Mouse (Mus musculus): Measurements from ENCODE around the gene Kif7.

Kif7 gene

DNA sequence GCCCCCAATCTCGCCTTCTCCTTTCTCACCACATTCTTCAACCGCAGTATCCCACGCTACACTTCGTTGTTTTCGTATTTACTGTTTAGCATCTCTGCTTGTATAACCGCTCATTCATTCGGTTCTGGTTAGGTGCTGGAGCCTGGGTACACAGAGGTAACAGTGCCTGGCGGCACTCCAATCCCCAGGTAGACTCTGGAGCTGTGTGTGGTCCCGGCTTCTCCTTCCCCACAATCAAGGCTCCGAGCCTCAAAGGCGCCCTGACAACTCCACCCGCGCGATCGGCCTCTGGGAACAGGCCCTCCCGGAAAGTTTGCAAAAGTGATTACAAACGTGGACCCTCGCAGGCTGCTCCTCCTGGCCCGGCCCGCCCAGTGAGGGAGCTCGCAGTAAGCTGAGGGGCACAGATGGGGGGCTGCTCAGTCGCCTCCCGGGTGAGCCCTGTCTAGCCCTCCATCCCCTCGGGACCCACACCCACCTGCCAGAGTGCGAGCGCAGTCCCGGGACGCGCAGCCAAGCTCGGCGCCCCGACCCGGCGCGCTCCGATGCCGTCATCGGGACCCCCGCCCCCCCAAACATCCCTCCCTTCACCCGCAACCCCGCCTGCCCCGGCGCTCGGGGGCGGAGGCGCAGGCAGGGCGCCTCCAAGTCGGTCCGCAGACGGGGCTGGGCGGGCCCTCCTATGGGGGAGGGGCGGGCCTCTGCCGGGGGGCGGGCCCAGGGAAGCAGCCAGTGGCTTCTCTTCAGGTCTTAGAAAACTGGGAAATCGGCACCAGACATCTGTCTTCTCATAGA is at the start of gene Kif7:
Gene Kif7 (minus strand): TSS at position 534 of the 795 bp plus-strand sequence.
- peak; percentile 81 for DNase-seq (ENCODE audit: low spot score in 2 of 2)

DNA sequence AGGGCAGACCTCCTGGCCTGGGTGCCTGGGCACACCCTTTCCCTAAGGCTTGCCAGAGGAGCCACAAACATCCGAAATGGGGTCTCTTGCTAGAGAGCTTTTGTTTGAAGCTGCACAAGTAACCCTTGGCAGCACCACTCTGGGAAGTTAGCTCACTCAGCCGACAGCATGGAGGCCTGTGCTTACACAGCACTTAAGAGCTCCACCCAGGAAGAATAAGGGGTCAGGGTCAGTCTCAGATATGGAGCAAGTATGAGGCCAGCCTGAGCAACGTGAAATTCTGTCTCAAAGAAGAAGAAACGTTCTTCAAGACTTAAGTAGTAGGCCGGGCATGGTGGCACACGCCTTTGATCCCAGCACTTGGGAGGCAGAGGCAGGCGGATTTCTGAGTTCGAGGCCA is 46.6 kb upstream of the Kif7 start:
- no peak for DNase-seq (ENCODE audit: low spot score in 2 of 2)

DNA sequence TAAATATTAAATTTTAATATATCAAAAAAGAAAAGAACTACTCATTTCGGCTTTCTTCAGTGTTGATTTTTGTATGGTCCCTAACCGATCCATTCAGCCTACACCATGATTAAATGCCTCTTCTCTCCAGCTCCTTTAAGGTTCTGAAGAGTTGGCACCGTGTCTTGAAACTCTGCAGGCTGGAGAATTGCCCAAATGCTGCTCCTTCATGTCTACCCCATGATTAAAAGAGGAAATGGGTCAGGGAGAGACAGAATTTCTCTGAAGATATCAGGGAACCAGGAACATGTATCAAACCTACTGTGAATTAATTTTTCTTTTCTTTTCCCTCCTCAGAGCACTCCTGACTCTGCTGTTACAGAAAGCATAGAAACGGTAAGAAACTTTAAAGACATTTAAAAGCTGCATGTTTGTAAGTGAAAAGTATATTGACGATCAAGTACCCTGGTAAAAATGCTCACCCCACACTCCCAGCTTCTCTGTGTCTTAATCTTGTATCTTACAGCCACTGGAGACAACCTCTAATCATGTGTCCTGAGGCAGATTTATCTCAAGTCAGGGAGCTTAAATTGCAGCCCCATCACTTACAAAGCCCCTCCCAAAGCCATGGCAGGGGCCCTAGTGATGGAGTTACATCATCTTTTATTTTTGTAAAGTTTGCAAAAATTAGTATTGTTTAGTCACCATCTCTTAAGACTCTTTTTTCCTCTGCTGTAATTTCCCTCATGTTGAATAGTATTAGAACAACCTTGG is 45.8 kb upstream of the Kif7 start:
- DNase-seq (ENCODE audit: low spot score in 2 of 2), result no peak

DNA sequence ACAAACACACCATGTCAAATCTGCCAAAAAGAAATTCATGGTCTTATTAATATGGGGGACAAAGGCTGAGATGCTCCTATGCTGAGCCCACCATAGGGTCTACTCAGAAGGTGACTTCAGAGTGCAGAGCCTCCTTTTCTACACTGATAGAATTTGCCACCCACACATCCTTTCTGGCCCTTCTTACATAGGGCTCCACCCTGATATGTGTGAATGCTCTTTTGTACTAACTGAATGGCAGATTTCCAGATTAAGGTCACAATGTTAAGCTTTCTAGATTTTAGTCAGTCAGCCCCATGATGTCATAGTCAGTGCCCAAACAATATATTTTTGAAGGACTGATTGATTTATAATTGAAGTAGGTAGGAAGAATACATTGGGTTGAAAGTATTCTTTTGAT is 44.2 kb upstream of the Kif7 start:
- no peak for DNase-seq (ENCODE audit: low spot score in 2 of 2)

DNA sequence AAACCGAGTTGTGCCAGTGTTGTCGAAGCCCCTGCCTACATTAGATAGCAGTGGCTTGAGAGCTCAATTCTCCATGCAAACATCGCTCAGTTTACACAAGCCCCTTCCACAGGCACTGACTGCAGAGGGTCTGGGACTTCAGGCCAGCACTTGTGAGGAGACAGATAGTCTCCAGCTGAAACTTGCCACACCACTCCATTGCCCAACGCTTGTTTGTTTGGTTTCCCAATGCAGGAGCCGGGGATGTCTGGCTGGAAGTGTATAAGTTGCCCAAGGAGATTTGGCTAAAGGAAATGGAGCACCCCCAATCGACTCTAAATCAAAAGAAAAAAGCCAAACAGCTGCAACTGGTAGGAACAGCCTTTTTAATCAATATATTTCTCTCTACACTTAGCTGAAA is 42.7 kb upstream of the Kif7 start:
- DNase-seq (ENCODE audit: low spot score in 2 of 2), result no peak

DNA sequence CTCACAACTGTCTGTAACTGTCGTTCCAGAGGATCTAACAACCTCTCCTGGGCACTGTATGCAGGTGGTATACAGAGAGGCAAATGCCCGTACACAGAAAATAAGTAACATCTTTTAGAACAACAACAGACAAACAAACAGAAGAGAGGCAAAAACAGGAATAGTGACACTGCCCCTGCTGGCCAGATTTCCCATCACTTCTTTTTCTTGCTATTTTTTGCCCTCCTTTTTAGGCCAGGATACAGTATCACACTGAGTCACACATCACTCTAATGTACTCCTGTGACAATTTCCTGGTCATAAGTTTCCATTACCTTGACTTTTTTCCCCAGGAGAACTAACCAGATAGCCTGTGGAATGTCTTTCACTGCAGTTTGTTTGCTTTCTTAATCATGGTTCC is 40.8 kb upstream of the Kif7 start:
- no peak for DNase-seq (ENCODE audit: low spot score in 2 of 2)

DNA sequence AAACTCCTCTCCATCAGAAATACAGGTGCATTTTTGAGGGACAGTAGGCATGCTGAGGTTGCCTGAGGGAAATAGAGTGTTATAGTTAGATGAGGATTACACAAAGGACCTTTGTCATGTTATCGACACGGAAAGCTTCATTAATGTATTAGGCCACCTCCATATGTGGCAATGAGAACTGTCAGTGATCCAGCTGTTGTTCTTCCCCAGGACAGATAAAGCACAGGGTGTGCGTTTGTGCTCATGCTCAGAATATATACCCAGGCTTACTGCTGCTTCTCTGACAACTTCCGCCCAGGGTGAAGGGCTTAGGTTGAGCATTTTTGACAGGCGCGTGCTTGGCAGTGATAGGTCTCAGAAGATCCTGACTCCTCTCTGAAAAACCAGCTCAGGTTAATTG is 34.0 kb upstream of the Kif7 start:
- no peak for DNase-seq (ENCODE audit: low spot score in 2 of 2)

DNA sequence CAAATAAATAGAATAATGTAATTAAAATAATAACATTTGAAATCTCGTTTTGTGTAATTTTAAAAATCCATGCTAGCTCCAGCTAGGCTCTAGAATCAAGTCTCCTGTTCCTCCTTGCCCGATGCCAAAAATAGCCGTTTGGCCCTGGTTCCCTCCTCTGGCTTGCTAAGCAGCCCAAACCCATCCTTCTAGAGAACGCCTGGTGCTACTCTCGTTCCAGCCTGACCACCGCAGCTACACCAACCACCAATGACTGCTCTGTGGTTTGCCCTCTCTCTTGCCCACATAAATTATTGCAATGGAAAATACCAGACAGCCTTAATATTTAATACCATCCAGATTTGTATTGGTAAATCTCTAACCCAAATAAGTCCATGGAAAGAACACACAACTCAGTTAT is 32.1 kb upstream of the Kif7 start:
- DNase-seq (ENCODE audit: low spot score in 2 of 2), result no peak

DNA sequence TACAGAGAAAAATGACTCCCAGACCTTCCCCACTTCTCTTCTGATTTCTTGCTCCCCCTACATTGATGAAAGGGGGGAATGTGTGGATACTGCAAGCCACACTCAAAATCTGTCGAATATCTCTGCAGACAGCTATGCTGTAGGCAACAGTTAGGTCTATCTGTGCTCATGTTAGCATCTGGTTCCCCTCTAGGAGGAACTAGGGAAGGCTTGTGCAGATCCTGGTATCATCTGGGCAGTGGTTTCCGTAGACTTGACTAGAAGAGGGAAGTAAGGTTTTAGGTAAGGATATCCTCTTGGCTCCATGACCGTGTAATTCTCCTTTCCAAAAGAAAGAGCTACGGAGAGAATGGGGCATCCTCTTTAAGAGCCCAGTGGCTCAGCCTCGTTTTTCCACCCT is 29.1 kb upstream of the Kif7 start:
- no peak for DNase-seq (ENCODE audit: low spot score in 2 of 2)

DNA sequence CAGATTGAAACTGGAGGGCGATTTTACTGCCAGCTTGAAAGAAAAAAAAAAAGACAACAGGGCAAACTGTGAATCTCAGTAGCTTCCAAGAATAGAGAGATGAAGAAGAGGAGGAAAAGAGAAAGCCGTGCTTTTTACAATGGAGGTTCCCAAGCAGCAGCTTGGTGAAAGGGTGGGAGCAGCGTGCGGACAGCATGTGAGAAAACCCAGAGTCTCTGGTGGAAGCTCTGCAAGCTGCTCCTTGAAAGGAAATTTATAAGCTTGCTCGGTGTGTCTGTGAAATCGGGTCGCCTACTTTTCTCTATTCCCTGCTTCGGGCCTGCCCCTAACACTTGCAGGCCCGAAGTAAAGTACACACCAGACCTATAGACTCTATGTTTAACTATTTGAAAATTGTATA is 28.5 kb upstream of the Kif7 start:
- DNase-seq (ENCODE audit: low spot score in 2 of 2), result no peak

DNA sequence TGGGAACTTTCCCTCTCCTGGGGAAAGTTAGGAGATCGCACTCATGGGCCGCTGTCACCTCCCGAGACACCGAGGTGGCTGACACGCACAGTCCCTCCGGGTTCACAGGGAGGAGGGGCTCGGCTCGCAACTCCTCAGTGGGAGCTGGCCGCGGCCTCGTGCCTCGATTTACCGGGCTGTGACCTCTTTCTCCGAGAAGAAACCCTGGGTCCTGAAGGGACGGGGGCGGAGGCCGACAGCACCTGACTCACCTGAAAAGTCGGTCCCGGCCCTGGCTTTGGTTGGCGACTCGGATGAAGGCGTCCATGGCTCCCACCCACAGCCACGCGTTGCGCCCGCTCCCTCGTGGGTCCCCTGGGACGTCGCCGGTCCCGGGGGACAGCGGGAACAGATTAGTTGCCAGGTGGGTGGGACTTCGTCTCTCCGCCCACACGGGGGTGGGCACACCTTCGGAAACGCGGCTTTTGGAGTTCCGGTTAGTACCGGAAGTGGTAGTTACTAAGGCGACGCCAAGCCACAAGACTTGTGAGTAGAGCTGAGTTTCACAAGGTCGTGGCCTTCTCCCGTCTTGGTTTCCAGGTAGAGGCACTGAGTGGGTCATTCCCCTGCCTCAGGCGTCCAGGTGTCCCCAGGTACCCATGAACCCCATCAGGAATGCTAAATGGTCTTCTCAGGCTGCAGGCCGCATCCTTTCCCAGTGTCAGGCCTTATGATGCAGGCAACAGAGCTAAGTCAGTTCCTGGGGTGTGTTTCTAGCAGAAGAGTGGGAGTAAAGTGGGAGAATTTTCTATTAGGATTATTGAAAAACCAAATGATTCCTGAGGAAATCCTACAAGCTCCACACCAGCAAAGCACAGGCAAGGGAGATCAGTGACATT is 27.4 kb upstream of the Kif7 start, which contains the start of the genes Pex11a and Wdr93:
Gene Pex11a (minus strand): TSS at position 473 of the 878 bp plus-strand sequence.
Gene Wdr93 (plus strand): TSS at position 505 of the 878 bp plus-strand sequence.
- DNase-seq (ENCODE audit: low spot score in 2 of 2), result peak; percentile 87 to 90

DNA sequence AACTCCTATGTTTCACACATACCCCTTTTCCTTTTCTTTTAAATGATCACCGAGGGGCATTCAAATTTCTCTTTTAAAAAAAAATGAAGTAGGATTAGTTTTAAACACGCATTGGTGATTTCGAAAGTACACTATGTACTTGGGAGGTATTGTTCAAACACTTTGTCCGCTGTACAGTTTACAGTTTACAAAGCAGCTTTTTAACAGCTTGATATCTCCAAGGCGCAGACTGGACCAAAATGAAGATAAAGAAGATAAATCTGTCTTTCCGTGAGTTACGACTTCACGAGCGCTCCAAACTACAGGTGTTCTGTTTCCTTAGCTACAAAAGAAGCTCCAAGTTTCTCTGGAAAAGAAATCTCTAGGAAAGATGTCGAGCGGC is 26.7 kb upstream of the Kif7 start:
- no peak for DNase-seq (ENCODE audit: low spot score in 2 of 2)

DNA sequence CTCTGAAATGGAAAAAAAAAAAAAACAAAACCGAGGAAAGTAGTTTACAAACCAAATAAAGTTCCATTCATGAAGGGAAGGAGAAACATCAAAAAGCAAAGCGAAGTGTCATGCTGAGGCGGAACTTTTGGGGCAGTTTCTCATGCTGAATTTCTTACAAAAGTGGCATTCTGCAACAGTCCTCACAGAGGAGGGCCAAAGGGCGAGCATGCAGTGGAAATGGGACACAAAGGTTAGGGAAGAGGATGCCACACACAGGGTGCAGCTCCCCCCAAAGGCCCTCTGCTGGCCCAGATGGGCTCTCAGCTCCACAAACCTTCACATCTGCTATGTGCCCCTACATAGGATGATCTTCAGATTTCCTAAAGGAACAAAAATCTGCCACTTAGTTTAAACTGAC is 24.8 kb upstream of the Kif7 start:
- no peak for DNase-seq (ENCODE audit: low spot score in 2 of 2)

DNA sequence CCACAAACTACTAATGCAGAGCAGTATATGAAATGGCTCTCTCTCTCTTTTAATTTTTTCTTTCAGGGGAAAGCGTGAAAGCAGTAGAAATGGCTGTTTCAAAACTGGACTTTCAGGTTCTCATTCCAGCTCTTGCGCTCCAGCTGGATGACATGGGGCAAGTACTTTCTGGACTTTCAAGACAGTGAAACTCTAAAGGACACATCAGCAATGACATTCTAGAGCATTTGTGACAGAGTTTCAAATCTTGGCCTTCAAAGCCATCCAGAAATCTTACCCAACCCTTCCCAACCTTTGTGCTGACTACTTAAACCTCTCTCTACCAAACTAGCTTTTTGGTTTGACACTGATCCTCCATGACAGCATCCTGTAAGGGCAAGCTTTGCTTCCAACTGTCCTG is 23.4 kb upstream of the Kif7 start:
- no peak for DNase-seq (ENCODE audit: low spot score in 2 of 2)

DNA sequence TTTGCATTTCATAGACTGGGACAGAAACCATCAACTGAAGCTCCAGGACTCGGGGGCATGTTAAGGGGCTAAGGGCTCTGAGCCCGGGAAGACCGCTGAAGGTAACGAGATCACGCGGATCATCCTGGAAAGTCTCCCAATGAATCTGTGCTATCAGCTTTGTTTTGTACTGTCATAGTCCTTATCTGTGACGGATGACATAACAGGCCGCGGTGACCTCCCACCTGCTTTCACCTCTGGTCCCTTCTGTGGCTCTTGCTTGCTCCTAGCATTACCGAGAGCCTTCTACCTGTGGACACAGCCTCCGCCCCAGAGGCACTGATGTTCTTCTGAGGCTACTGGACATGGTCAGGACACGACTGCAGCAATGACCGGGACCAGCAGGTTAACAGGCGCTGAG is 21.0 kb upstream of the Kif7 start:
- no peak for DNase-seq (ENCODE audit: low spot score in 2 of 2)

DNA sequence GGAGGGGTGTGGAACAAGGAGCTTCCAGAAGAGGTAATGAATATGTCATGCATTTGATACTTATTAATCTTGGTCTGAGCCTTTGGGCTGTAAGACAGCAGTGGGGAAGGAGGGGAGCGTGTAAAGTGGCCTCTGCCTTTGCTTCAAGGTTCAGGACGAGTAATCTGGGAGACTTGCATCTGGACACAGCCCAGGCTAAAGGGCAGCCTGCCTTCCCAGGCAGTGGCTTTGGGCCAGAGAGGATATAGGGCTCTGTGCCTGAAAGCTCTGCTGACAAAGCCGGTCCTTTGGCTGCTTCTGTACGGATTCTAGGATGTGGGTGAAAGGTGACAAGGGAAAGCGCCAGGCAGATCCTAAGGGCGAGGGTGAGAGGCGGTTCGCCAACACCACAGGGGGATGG is 19.0 kb upstream of the Kif7 start:
- DNase-seq (ENCODE audit: low spot score in 2 of 2), result peak in 1 of 2 experiments; percentile 51

DNA sequence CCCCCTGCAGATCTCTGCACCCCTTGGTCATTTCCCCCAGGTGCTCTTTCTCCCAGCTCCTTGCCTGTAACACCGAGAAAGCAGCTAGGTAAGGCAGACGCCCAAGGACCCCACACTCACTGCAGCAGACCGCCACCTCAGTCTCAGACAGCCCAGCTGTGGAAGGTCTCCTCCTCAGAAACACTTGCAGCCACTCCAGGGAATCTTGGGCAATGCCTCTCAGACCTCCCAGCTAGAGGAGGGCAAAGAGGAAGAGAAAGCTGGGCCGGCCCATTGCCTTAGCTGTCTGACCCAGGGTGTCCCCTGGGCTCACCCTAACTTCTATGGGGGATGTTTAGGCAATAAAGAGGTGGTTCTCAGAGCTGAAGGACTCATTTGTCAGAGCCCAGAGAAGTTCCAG is 17.1 kb upstream of the Kif7 start, which contains the start of gene Plin1:
Gene Plin1 (minus strand): TSS at position 282 of the 400 bp plus-strand sequence.
- DNase-seq (ENCODE audit: low spot score in 2 of 2), result no peak

DNA sequence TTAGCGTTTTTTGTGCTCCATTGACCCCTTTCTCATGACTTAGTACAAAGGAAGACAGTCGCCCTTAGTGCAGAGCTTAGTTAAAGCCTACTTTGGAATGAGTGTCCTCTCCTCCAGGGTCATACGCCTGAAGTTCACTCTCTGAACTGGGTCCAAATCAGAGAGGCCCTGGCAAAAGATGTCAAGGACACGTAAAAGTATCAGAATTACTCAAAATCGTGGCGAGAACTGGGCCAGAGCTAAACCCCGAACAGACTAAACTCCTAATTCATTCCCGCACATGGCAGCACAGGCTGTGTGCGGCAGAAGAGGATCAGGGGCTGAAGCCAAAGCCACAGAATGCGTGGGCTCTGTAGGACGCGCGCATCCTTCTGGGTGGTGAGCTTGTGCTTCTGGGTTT is 15.9 kb upstream of the Kif7 start:
- DNase-seq (ENCODE audit: low spot score in 2 of 2), result no peak

DNA sequence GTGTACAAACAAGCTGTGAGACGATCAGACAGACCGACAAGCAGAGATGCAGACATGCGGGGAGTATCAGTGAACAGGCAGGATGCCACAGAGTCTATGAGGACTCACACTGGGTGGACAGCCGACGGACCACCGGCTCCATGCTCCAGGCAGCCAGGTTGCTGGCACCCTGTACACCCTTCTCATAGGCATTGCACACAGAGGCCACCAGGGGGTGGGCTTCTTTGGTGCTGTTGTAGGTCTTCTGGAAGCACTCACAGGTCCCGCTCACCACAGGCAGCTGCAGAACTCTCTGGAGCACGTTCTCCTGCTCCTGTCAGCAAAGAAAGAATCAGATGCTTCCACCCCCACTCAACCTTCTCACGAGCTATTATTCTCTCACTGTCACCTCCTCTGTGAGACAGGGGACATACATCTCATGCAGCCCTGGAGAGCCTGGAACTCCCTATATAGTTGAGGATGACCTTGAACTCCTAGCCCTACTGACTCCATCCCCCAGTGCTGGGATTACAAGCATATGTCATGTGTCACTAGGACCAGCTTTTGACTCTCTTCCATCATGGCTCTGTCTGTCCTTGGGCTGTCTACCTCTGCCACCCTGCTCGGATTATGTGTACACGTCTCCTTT is 14.3 kb upstream of the Kif7 start:
- no peak for DNase-seq (ENCODE audit: low spot score in 2 of 2)

DNA sequence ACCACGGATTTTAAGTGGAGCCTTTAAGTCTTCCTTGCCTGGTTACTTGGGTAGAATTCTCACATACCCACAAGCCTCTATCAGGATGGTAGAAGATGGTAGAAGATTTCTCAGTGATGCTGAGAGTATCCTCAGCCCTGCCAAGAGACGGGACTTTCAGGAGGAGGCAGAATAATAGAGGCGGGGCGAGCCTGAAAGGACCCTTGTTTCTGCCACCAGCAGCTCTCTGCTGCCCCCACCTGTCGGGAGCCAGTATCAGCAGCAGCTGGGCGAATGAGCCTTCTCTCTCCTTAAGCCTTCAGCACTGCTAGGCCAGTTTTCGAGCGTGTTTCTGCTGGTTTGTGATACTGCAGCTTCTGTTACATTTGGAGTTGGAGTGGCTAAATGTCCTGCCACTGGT is 13.6 kb upstream of the Kif7 start:
- peak; percentile 65 to 73 for DNase-seq (ENCODE audit: low spot score in 2 of 2)

DNA sequence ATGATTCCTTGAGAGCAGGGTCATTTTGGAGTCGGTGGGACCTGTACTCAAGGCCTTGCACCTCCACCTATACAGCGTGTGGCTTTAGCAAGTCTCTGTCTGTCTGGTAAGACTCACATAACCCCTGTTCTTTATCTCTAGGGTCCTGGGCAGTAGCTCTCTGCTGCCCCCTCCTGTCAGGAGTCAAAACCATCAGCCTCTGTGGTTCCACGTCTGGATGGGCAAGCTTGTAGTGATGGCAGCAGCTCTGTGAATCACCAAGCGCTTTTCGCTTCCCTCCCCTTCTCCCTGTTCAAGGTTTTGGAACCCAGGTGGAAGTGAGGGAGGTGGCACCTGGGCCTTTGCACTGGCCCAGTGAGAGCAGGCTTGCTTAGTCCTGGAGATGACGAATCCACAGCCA is 12.7 kb upstream of the Kif7 start:
- peak; percentile 54 to 67 for DNase-seq (ENCODE audit: low spot score in 2 of 2)

DNA sequence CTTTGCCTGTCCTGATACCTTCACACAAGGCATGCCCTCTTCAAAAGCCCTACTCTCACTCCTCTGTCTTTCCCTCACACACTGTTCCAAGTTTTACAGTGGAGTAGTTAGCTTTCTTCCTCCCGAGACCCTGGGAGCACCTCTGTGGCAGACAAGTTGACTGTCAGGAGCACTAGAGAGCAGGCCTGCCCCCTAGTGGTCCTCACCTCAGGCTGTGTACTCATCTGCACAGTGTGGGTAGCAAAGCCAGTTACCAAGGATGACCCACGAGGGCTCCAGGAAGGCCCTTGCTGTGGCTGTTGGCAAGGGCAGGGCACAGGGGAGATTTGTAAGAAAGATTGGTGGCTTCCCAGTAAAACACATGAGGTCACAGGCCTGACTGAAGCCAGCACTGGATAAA is 11.6 kb upstream of the Kif7 start:
- peak in 1 of 2 experiments; percentile 64 for DNase-seq (ENCODE audit: low spot score in 2 of 2)
